Mouse (Mus musculus): Measurements from ENCODE around the gene Sp6.

Gene Sp6

GRCm38 (mm10) chr11:97063274-97063920 lies 50.2 kb downstream of the Sp6 start:
- DNase-seq (ENCODE audit: low spot score): no peak

- DNase-seq (ENCODE audit: low spot score): no peak
Measured at GRCm38 (mm10) chr11:97063921-97064295, 50.7 kb downstream of the Sp6 start.

- no peak for DNase-seq (ENCODE audit: low spot score)
Measured at GRCm38 (mm10) chr11:97065538-97066295, 52.5 kb downstream of the Sp6 start.

GRCm38 (mm10) chr11:97066656-97067360 lies 53.6 kb downstream of the Sp6 start:
- no peak for DNase-seq (ENCODE audit: low spot score)

GRCm38 (mm10) chr11:97069333-97069732 lies 56.1 kb downstream of the Sp6 start:
- DNase-seq (ENCODE audit: low spot score): no peak

- DNase-seq (ENCODE audit: low spot score): no peak
Measured at GRCm38 (mm10) chr11:97069770-97070169, 56.6 kb downstream of the Sp6 start.

GRCm38 (mm10) chr11:97071129-97071528 lies 57.9 kb downstream of the Sp6 start:
- no peak for DNase-seq (ENCODE audit: low spot score)

- no peak for DNase-seq (ENCODE audit: low spot score)
Measured at GRCm38 (mm10) chr11:97072533-97072932, 59.3 kb downstream of the Sp6 start.

GRCm38 (mm10) chr11:97074235-97074634 lies 61.0 kb downstream of the Sp6 start:
- DNase-seq (ENCODE audit: low spot score): no peak
